Mouse (Mus musculus) spleen, adult 2 months (tissue): ENCODE results near the gene Fmnl3. TPM values are rescaled to one million over a fixed set of nuclear protein-coding genes. Genes with fewer than 3 reads are reported as not detected.

ENCODE experiments used
- DNase-seq, 2 experiments: peaks; one replicate each; pipeline versions ENCODE4 v3.0.0 to v3.0.0-alpha.2; 2012 to 2021; ENCODE audit warnings: low spot score in 2 of 2, low read depth in 1 of 2
- H3K27ac ChIP-seq: fragments of 200-500 bp; 2 replicates; pipeline ENCODE4 v1.5.1; 2012; ENCODE audit warnings: low read length, inconsistent platforms; ENCODE audit not compliant: insufficient read depth
- H3K27me3 ChIP-seq: fragments of 200-500 bp; 2 replicates; pipeline ENCODE4 v1.6.1; 2012; ENCODE audit warnings: mild to moderate bottlenecking, moderate library complexity, low read length, inconsistent platforms; ENCODE audit not compliant: control insufficient read depth, insufficient read depth
- H3K36me3 ChIP-seq: fragments of 200-500 bp; 2 replicates; pipeline ENCODE4 v1.6.1; 2012; ENCODE audit warnings: mild to moderate bottlenecking, low read length, inconsistent platforms; ENCODE audit not compliant: control insufficient read depth, insufficient read depth
- H3K4me1 ChIP-seq: fragments of 200-500 bp; 2 replicates; pipeline ENCODE4 v1.6.1; 2011; ENCODE audit warnings: inconsistent platforms; ENCODE audit not compliant: control insufficient read depth, insufficient read depth, insufficient read length
- H3K4me3 ChIP-seq: fragments of 200-500 bp; 2 replicates; pipeline ENCODE4 v1.5.1; 2011; ENCODE audit warnings: mild to moderate bottlenecking, inconsistent platforms; ENCODE audit not compliant: insufficient read depth, insufficient read length; ENCODE audit errors: extremely low read depth
- CTCF ChIP-seq: fragments of 200-500 bp; IDR thresholded peaks from 2 replicates; pipeline ENCODE4 v1.5.1; 2011; ENCODE audit warnings: mild to moderate bottlenecking, inconsistent platforms; ENCODE audit not compliant: insufficient read depth, insufficient read length, insufficient replicate concordance; ENCODE audit errors: extremely low read depth
- POLR2A ChIP-seq: fragments of 200-500 bp; IDR thresholded peaks from 2 replicates; pipeline ENCODE4 v1.6.1; 2011; ENCODE audit warnings: low read depth, low read length, inconsistent platforms
- WGBS: fragments of 180-500 bp; shearing (Covaris S2); methylation state at CpG from one replicate; pipeline ENCODE4 v1.1.7; 2018; 5-methylcytosine and 5-hydroxymethylcytosine counted together
- polyA plus RNA-seq: library from polyadenylated mRNA; depleted of rRNA; stranded (reverse); fragments of >200 nt; gene quantifications from 2 replicates; pipeline ENCODE4 v1.2.3, GENCODE M21; 2012

The Fmnl3 gene
- polyA plus RNA-seq, 1 experiment = 25.6 TPM

GRCm38 (mm10) chr15:99344148-99344870 is 26.0 kb downstream of the Fmnl3 start:
- Histone ChIP-seq H3K4me1 (peaks cover 38% of the 10 kb centered on the region), H3K4me3 (no peak overlapping the region), H3K27me3 (no peaks in the 10 kb centered on the region), H3K36me3 (no peaks in the 10 kb centered on the region), H3K27ac (no peak overlapping the region)
- TF ChIP-seq CTCF (no peak), POLR2A (no peak)
- 79% methylated on average over 8 of the region's 8 CpGs for WGBS
- no peak for DNase-seq

GRCm38 (mm10) chr15:99343414-99344147 is 26.7 kb downstream of the Fmnl3 start:
- DNase-seq = no peak
- 77% methylated on average over 5 of the region's 5 CpGs for WGBS
- Histone ChIP-seq H3K4me1 (peaks cover 38% of the 10 kb centered on the region), H3K36me3 (no peaks in the 10 kb centered on the region), H3K27me3 (no peaks in the 10 kb centered on the region), H3K27ac (no peak overlapping the region), H3K4me3 (no peak overlapping the region)
- TF ChIP-seq CTCF = no peak
- TF ChIP-seq POLR2A = no peak

- Histone ChIP-seq H3K27ac (no peak overlapping the region), H3K4me1 (peaks cover 40% of the 10 kb centered on the region)
- TF ChIP-seq POLR2A = no peak
- no peak for TF ChIP-seq CTCF
These were observed 27.9 kb downstream of the Fmnl3 start for GRCm38 (mm10) chr15:99342194-99342981.

GRCm38 (mm10) chr15:99341102-99341501 is 29.2 kb downstream of the Fmnl3 start:
- Histone ChIP-seq H3K36me3 (no peaks in the 10 kb centered on the region), H3K4me1 (peaks cover 52% of the 10 kb centered on the region), H3K4me3 (no peak overlapping the region), H3K27me3 (no peaks in the 10 kb centered on the region), H3K27ac (peak overlapping the region; percentile 70)
- 9% methylated on average over 3 of the region's 3 CpGs for WGBS
- TF ChIP-seq CTCF (no peak), POLR2A (no peak)
- DNase-seq = peak; percentile 73 to 77

More at GRCm38 (mm10) chr15:99342194-99342981, 27.9 kb downstream of the Fmnl3 start:
- no peaks in the 10 kb centered on the region for H3K27me3 ChIP-seq
- H3K4me3 ChIP-seq = no peak overlapping the region
- no peaks in the 10 kb centered on the region for H3K36me3 ChIP-seq
- 35% methylated on average over 9 of the region's 9 CpGs for WGBS
- DNase-seq = no peak

GRCm38 (mm10) chr15:99339669-99340068 is 30.6 kb downstream of the Fmnl3 start:
- 61% methylated on average over 6 of the region's 6 CpGs for WGBS
- no peaks in the 10 kb centered on the region for H3K36me3 ChIP-seq
- no peak overlapping the region for H3K27ac ChIP-seq
- TF ChIP-seq CTCF (no peak), POLR2A (no peak)
- no peak overlapping the region for H3K4me3 ChIP-seq
- H3K4me1 ChIP-seq = peaks cover 58% of the 10 kb centered on the region
- DNase-seq = no peak
- H3K27me3 ChIP-seq = no peaks in the 10 kb centered on the region

GRCm38 (mm10) chr15:99338916-99339315 is 31.4 kb downstream of the Fmnl3 start:
- Histone ChIP-seq H3K27ac (no peak overlapping the region), H3K36me3 (no peaks in the 10 kb centered on the region), H3K4me1 (peaks cover 64% of the 10 kb centered on the region), H3K27me3 (no peaks in the 10 kb centered on the region), H3K4me3 (no peak overlapping the region)
- 76% methylated on average over 2 of the region's 2 CpGs for WGBS
- DNase-seq = no peak
- TF ChIP-seq POLR2A = no peak
